Mouse (Mus musculus) heart, postnatal 10 days (tissue): ENCODE measurements around the gene Ccdc177. TPM values are rescaled to one million over a fixed set of nuclear protein-coding genes. Genes with fewer than 3 reads are reported as not detected.
A peak's percentile ranks its signal among the peaks of the same experiment; 100 is the strongest.

ENCODE experiments used
- DNase-seq, 2 experiments: peaks; one replicate each; pipeline ENCODE4 v3.0.0; 2021
- intact Hi-C: fragments of 180-260 bp; cut with DNase I; formaldehyde crosslinking; loops from one replicate; pipeline ENCODE4 v1.15.1; 2025
- total RNA-seq, 2 experiments: library from RNA; stranded (reverse); gene quantifications; 2 replicates each; pipeline ENCODE4 v1.2.3; 2021

Gene Ccdc177
- total RNA-seq, 2 experiments from 2014 or later: 0.10 to 0.12 TPM

GRCm38 (mm10) chr12:80786591-80786990 is 26.1 kb upstream of the Ccdc177 start:
- DNase-seq: no peak
- intact Hi-C loops: loop anchor here (10.0 kb wide), 1 partner anchor 398 kb away; no protein-coding TSS in a partner anchor

GRCm38 (mm10) chr12:80785597-80785996 is 25.1 kb upstream of the Ccdc177 start:
- no peak for DNase-seq
- intact Hi-C loops: loop anchor here (10.0 kb wide), 1 partner anchor 399 kb away; no protein-coding TSS in a partner anchor

GRCm38 (mm10) chr12:80785005-80785404 is 24.5 kb upstream of the Ccdc177 start:
- no peak for DNase-seq
- intact Hi-C loops: loop anchor here (10.0 kb wide), 1 partner anchor 400 kb away; no protein-coding TSS in a partner anchor

GRCm38 (mm10) chr12:80783889-80784288 is 23.4 kb upstream of the Ccdc177 start:
- no peak for DNase-seq
- intact Hi-C loops: loop anchor here (1.0 to 10.0 kb wide), 2 partner anchors 111 to 401 kb away; no protein-coding TSS in a partner anchor

GRCm38 (mm10) chr12:80782892-80783291 is 22.4 kb upstream of the Ccdc177 start:
- intact Hi-C loops: loop anchor here (1.0 to 10.0 kb wide), 2 partner anchors 112 to 402 kb away; no protein-coding TSS in a partner anchor
- no peak for DNase-seq

- intact Hi-C loops: loop anchor here (10.0 kb wide), 1 partner anchor 403 kb away; no protein-coding TSS in a partner anchor
- DNase-seq: no peak
These were observed 21.7 kb upstream of the Ccdc177 start for GRCm38 (mm10) chr12:80782190-80782589.

GRCm38 (mm10) chr12:80779760-80780159 is 19.3 kb upstream of the Ccdc177 start:
- intact Hi-C loops: loop anchor here (10.0 kb wide), 1 partner anchor 405 kb away; no protein-coding TSS in a partner anchor
- DNase-seq: no peak

GRCm38 (mm10) chr12:80778188-80778936 is 17.9 kb upstream of the Ccdc177 start:
- intact Hi-C loops: no loop called here
- DNase-seq: no peak

GRCm38 (mm10) chr12:80776046-80776634 is 15.7 kb upstream of the Ccdc177 start:
- no peak for DNase-seq
- intact Hi-C loops: no loop called here

- intact Hi-C loops: no loop called here
- no peak for DNase-seq
These were observed 14.3 kb upstream of the Ccdc177 start for GRCm38 (mm10) chr12:80774786-80775185.

GRCm38 (mm10) chr12:80769697-80770096 is 9.2 kb upstream of the Ccdc177 start:
- intact Hi-C loops: loop anchor here (1.0 to 5.0 kb wide), 2 partner anchors 126 to 173 kb away; no protein-coding TSS in a partner anchor

GRCm38 (mm10) chr12:80764116-80764515 is 3.6 kb upstream of the Ccdc177 start:
- DNase-seq: no peak
- intact Hi-C loops: no loop called here

More at GRCm38 (mm10) chr12:80769697-80770096, 9.2 kb upstream of the Ccdc177 start:
- peak; percentile 78 to 87 for DNase-seq

GRCm38 (mm10) chr12:80762982-80763381 is 2.5 kb upstream of the Ccdc177 start:
- intact Hi-C loops: no loop called here
- no peak for DNase-seq

- peak in 1 of 2 experiments; percentile 16 for DNase-seq
- intact Hi-C loops: loop anchor here (1.0 to 10.0 kb wide), 2 partner anchors 30 to 605 kb away; no protein-coding TSS in a partner anchor
These were observed 633 bp downstream of the Ccdc177 start for GRCm38 (mm10) chr12:80759713-80760395.

- intact Hi-C loops: loop anchor here (10.0 kb wide), 1 partner anchor 605 kb away; no protein-coding TSS in a partner anchor
These were observed 1.1 kb downstream of the Ccdc177 start for GRCm38 (mm10) chr12:80759387-80759712.

GRCm38 (mm10) chr12:80758559-80759386 is 1.7 kb downstream of the Ccdc177 start:
- peak; percentile 35 to 36 for DNase-seq
- intact Hi-C loops: loop anchor here (10.0 kb wide), 1 partner anchor 604 kb away; no protein-coding TSS in a partner anchor

More at GRCm38 (mm10) chr12:80759387-80759712, 1.1 kb downstream of the Ccdc177 start:
- DNase-seq: no peak

GRCm38 (mm10) chr12:80757751-80758558 is 2.5 kb downstream of the Ccdc177 start:
- peak; percentile 77 to 81 for DNase-seq
- intact Hi-C loops: loop anchor here (10.0 kb wide), 1 partner anchor 603 kb away; no protein-coding TSS in a partner anchor

- intact Hi-C loops: loop anchor here (10.0 kb wide), 1 partner anchor 597 kb away; no protein-coding TSS in a partner anchor
- DNase-seq: no peak
These were observed 8.9 kb downstream of the Ccdc177 start for GRCm38 (mm10) chr12:80751556-80751955.
